Mouse (Mus musculus) thymus, postnatal 36 days (tissue): ENCODE results near the gene Rbpms2.

ENCODE experiments used
- DNase-seq, 2 experiments: peaks; one replicate each; pipeline ENCODE4 v3.0.0; 2022; ENCODE audit warnings: mixed read lengths in 2 of 2

The Rbpms2 gene

GRCm38 (mm10) chr9:65697992-65698391 is 68.5 kb downstream of the Rbpms2 start:
- DNase-seq = no peak

GRCm38 (mm10) chr9:65700504-65700903 is 71.1 kb downstream of the Rbpms2 start:
- no peak for DNase-seq

- no peak for DNase-seq
Observed at GRCm38 (mm10) chr9:65702286-65702685, 72.8 kb downstream of the Rbpms2 start.

- DNase-seq = no peak
Observed at GRCm38 (mm10) chr9:65703241-65703640, 73.8 kb downstream of the Rbpms2 start.

GRCm38 (mm10) chr9:65703926-65704595 is 74.6 kb downstream of the Rbpms2 start:
- DNase-seq = no peak
